Mouse (Mus musculus) CD4-positive, CD25-positive, alpha-beta regulatory T cell, adult 4 months (primary cell): ENCODE data around the gene Tmem98. TPM values are rescaled to one million over a fixed set of nuclear protein-coding genes. Genes with fewer than 3 reads are reported as not detected.

Experiments used
- ATAC-seq: one replicate; pipeline ENCODE4 v1.8.0; 2017
- polyA plus RNA-seq, 2 experiments: library from polyadenylated mRNA; unstranded; fragments of 100-300 nt; shearing (Covaris generic); gene quantifications; one replicate each; pipeline ENCODE4 v1.2.1; 2017

The Tmem98 gene
- polyA plus RNA-seq, result not detected

DNA sequence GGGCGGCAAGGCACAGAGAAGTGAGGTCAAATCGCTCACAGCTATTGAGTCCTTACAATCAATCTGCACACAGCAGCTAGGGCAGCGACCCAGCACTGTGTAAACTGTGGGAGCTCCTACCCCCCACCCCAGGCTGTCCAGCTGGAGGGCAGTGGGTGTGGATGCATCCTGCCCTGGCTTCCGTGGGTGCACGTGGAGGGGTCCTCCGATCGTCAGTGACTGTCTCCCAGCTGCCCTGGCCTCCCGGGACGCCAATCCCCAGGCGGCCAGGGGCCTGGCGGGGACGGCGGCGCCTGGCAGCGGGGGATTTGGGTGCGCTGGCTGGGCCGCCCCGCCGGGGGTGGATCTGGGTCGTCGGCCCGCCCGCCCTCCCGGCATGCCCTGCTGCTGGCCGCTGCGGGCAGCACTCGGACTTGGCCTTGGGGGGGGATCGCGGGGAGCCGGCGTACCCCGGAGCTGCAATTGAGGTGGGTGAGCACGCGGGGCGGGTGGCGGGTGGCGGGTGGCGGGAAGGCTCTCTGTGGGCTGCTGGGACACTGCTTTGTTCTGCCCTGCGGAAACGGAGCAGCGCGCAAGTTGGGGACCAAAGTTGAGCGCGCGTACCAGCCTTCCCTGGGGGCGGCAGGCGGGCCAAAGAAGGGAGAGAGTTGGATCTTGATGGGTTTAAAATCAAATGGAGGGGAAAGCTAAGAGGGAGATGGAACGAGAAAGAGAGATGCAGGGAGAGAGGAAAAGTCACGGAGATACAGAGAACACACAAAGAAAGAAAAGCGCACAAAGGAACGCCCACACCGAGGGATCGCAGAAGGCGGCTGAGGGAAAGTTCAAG, at the start of gene Tmem98:
TSS of gene Tmem98 (plus strand) at position 183 of the 829 bp plus-strand sequence.
- ATAC-seq, result no peak

GRCm38 (mm10) chr11:80761285-80761974, 48.5 kb upstream of the Tmem98 start:
- ATAC-seq, result no peak

DNA sequence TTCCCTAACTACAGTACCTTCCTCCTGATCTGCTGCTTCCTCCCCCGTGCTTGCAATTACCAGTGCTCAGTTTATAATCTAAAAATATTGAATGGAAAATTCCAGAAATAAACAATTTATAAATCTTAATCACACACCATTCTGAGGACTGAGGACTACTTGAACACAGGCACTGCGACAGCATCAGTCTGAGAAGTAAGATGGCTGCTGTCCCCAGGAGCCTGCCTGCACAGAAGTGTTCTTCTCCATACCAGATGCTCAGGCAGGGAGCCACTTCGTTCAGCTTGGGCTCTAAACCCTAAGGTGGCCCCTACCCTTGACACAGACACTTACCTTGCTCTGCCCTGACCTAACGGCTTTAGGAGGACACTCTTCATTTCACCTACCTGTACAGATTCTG, 47.9 kb upstream of the Tmem98 start:
- ATAC-seq, result no peak

DNA sequence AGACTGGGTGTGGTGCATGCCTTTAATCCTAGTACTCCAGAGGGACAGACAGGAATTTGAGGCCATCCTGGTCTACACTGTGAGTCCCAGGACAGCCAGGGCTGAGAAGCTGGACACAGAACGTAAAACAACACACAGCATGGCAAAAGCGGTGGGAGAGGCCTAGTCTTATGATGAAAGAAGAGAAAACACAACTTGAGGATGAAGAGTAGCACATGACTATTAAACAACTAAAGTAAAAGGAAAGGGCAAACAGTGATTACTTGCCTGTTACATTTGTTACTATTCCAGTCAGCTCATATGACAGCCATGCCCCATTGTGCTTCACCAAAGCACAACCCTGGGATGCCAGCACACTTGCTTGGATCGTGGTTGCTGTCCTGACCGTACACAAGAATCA, 43.9 kb upstream of the Tmem98 start:
- no peak for ATAC-seq

DNA sequence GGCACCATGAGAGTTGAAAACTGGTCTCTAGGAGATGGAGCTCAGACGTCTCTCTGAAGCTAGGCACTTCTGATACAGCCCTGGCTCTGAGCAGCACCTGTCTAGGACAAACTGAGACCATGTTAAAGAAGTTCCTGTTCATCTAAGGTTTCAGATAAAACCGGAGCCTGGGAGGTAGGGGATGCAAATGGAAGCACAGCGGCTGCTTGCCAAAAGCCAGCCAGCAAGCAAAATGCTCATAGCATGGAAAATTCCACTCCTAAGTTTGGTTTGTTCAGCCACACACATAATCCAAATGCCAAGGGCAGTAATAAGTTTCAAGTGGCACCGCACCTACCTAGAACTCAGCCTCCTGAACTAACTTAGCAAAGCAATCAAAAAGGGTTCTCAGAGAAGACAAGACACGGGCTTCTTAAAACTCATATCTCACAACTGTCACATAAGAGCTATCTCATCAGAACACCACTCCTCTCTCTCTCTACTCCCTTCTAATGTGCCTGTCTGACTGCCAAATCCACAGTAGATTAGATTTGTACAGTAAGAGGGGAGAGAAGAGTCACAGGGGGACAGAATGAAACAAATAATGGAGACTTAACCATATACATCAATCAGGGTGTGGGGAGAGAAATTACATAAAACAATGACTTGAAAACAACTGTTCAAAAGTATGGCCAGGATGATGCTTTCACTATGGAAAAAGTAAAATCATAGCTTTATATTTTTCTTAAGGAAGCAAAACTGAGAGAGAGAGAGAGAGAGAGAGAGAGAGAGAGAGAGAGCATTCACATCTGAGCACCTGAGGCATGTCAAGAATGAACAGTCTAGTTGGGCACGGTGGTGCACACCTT, 43.3 kb upstream of the Tmem98 start:
- no peak for ATAC-seq

GRCm38 (mm10) chr11:80767320-80767617, 42.7 kb upstream of the Tmem98 start:
- no peak for ATAC-seq

DNA sequence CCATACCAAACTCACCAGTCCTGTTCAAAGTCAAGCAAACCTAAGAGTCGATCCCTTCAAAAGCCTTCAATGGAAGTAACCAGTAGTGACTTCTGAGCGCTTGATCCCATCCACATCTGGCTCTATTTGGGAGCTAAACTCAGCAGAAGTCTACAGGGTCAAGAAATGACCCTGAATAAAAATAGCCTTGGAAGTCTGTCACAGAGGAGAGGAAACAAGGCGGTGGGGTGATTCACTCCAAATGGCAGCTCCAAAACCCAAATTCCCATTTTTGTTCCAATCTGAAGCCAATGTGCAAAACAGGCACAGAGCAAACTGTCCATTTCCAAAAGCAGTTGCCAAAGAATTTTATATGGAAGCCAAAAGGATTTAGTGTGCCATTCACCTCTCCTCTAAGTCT, 38.8 kb upstream of the Tmem98 start:
- no peak for ATAC-seq

DNA sequence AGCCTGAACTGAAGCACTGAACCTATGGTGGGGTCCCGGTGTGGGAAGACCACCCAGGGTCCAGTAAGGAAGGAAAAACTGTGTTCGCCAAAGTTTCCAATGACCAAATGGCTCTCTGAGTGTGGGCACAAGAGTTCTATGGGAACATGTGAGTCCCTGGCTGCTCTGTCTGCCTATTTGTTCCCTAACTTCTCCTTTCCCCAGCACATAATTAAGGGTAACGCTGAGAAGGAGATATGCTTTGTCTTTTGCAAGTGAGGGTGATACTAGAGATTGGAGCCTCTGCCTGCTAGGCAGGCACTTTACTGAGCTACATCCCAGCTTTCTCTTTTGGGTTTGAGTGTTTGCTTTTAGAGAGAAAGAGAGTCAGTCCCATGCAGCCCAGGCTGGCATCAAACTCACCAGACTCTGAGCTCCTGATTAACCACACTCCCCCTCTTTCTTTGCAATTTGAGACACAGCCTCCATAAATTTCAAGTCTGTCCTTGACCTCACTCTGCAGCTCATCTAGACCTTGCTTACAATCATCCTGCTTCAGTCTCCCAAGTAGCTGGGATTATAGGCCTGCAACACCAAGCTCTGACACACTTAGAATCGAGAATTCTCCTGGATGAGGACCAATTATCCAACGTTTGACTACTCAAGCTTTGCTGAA, 38.3 kb upstream of the Tmem98 start:
- ATAC-seq, result no peak

DNA sequence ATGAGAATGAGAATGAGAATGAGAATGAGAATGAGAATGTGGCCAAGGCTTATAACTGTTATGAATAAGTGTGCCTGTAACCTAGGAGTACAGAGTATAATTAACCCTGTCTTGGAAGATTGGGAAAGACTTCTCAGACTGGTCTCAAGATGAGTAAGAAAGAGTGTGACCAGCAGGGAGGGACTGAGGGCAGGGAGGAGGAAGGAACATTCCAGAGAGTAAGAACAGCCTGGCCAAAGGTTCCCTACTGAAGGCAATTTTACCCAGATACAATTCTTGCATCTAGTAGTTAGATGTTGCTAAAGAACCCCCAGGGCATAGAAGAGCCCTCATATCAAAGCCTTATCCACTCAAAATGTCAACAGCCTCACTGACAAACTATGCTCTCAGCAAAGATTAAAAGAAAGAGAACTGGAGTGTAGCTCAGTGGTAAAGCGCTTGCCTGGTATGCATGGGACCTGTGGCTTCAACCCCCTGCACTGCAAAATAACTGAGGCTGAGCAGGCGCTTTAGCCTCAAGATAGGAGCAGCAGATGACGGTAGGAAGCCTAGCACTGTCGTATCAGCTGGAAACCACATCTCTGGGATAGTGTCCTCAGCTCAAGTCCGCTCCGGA, 37.3 kb upstream of the Tmem98 start:
- no peak for ATAC-seq

DNA sequence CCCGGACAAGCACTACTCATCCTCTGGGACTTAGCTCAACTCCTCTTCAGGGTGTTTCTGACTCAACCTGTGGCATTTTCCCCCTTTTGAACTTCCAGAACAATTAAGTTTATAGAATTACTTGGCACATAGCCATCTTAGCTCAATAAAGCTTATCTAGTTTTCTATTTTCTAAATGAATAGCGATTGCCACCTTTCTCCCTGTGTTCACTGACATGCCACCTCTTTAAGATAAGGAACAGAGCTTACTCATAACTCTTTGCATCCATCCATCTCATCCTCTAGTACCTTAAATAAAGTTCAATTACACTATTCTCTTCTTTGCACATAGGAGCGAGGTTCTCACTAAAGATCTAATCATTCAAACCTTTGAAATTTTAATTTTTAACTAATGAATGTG, 34.4 kb upstream of the Tmem98 start:
- ATAC-seq, result no peak

- ATAC-seq, result no peak
Observed at GRCm38 (mm10) chr11:80777708-80778107, 32.3 kb upstream of the Tmem98 start.

- no peak for ATAC-seq
Observed at GRCm38 (mm10) chr11:80778157-80778556, 31.8 kb upstream of the Tmem98 start.

DNA sequence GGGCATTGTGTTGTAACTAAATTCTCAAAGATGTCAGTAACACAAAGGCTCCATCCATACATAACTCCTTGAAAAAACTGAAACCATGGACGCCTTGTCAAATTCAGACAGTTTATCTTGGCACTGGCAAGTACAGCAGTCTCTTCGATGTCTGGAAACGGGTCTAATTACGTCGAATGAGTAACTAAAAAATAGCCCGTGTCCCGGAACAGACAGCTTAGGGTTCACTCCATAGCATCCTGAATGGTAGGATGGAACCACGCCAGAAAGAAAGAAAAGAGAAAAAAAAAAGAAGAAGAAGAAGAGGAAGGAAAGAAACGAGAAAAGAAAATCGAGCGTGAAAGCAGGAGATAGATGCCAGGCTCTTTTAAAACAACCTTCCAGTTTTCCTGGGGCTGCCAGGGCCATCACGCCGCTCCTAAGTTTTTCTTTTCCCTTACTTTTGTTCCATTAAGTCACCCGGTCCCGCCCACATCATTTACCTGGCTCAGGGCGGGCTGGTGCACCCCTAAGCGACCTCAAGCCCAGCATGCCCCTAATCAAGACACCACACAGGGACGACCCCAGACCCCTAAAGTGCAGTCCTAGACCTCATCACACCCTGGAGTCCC, 31.0 kb upstream of the Tmem98 start:
- ATAC-seq, result no peak

- peak; percentile 85 for ATAC-seq
Observed at GRCm38 (mm10) chr11:80779527-80780344, 30.2 kb upstream of the Tmem98 start, which contains the start of gene Myo1d. Gene Myo1d, minus strand, starts transcription at chr11:80780025.

GRCm38 (mm10) chr11:80781535-80781934, 28.4 kb upstream of the Tmem98 start:
- ATAC-seq, result no peak

DNA sequence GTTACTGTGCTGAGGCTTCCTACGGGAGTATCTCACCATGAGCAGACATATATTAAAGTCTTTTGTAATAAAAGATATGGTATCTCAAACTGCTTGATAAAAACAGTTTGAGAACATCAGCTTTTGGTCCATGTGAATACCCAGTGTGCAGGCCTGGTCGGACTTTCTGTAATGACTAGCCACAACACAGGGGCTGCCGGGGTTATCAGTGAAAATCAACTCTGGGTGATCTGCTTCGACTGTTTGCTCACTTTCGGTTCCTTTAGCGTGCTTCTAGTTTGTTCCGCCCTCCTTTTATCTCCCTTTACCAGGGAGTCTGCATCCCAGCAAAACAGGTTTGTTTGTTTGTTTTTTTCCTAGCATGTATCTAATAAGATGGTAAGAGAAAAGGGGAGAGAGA, 26.5 kb upstream of the Tmem98 start:
- ATAC-seq, result no peak

DNA sequence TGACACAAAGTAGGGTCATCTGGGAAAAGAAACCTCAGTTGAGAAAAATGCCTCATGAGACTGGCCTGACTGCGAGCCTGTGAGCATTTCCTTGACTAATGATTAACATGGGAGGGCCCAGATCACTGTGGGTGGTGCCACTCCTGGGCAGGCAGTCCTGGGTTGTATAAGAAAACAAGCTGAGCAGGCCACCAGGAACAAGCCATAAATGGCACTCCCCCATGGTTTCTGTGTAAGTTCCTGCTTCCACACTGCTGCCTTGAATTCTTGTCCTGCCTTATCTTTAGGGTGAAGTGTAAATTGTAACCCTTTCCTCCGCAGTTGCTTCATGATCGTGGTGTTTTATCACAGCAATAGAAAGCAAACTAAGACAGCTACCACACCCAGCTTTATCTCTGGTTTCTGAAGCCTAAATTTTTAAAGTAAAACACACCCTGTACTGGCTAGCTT, 25.7 kb upstream of the Tmem98 start:
- ATAC-seq, result no peak

DNA sequence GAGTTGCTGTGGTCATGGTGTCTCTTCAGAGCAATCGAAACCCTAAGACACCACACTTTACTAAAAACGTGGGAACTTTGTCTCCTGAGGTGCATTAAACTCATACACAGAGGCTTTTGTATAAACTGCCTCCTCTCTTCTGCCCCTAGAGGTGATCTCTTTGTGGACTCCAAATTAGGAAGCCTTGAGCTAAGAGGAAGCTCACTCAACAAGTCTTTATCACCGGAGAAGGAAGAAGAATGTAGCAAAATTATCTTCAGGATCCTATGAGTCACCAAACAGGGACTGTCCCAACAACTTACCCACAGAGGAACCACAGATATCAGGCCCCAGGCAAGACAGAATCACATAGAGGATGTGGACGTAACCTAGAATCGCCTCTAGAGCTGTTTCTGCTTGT, 24.3 kb upstream of the Tmem98 start:
- ATAC-seq, result peak; percentile 88

- no peak for ATAC-seq
Observed at GRCm38 (mm10) chr11:80789647-80790240, 20.2 kb upstream of the Tmem98 start.

GRCm38 (mm10) chr11:80790413-80790812, 19.6 kb upstream of the Tmem98 start:
- no peak for ATAC-seq
